Mouse (Mus musculus): ENCODE measurements around the gene Tssk3.

Tssk3 gene

GRCm38 (mm10) chr4:129448713-129449112 lies 42.1 kb downstream of the Tssk3 start:
- in situ Hi-C loops (cut with MboI, MseI): no loop called here

- in situ Hi-C loops (cut with MboI, MseI): no loop called here
These were observed 42.9 kb downstream of the Tssk3 start for GRCm38 (mm10) chr4:129447778-129448563.

DNA sequence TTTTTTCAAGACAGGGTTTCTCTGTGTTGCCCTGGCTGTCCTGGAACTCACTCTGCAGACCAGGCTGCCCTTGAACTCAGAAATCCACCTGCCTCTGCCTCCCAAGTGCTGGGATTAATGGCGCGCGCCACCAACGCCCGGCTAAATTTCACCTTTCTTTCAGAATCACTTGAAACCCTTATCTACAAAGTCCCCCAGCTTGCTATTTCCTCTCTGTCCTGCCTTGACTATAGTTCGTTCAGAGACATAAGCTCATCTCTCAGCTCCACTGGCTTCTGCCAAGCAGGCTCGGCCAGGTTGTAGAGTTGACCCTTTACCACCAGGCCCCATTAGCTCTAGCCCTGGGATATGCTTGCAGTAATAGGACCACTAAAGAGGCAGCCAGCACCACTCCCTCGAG lies 43.5 kb downstream of the Tssk3 start:
- in situ Hi-C loops (cut with MboI, MseI): no loop called here

DNA sequence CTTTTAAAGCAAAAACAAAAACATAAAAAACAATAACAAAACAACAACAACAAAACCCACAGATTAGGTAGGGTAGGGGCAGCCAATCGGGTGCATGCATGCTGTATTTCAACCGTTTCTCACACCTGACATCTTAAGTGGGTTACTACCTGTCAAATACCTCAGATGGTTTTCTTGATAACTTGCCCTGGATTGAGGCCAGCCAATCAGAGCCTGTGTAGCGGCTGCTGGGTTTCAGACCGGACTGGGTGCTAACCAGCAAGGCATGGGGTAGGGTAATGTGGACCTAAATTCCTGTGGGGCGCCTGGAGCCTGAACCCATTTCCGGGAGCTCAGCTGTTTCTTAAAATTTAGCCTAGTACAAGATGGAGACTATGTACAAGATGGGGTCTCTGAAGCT lies 49.7 kb downstream of the Tssk3 start:
- in situ Hi-C loops (cut with MboI, MseI): loop anchor here (5.0 kb wide), 1 partner anchor 39 kb away; no protein-coding TSS in a partner anchor

- in situ Hi-C loops (cut with MboI, MseI): loop anchor here (5.0 kb wide), 1 partner anchor 38 kb away; no protein-coding TSS in a partner anchor
These were observed 50.3 kb downstream of the Tssk3 start, which contains the start of gene Zbtb8b for GRCm38 (mm10) chr4:129440340-129441063. TSS of gene Zbtb8b (minus strand) at chr4:129440853.

Data from T-helper 1 cell (primary cell).